Mouse (Mus musculus) activated CD4-positive, CD25-positive, alpha-beta regulatory T cell, adult 4 months (primary cell): Measurements from ENCODE around the gene Lrrc3c. TPM values are rescaled to one million over a fixed set of nuclear protein-coding genes. Genes with fewer than 3 reads are reported as not detected.
"Not testable (repeated sequence)": the region's sequence is repeated elsewhere in the genome, so short reads cannot be mapped to it uniquely, and the experiment has no call there.

Experiments
- ATAC-seq: one replicate; pipeline ENCODE4 v1.8.0; 2017
- polyA plus RNA-seq, 2 experiments: library from polyadenylated mRNA; unstranded; fragments of 100-300 nt; shearing (Covaris generic); gene quantifications; one replicate each; pipeline ENCODE4 v1.2.1; 2017

Gene Lrrc3c
- polyA plus RNA-seq, 2 experiments from 2014 or later, result not detected

DNA sequence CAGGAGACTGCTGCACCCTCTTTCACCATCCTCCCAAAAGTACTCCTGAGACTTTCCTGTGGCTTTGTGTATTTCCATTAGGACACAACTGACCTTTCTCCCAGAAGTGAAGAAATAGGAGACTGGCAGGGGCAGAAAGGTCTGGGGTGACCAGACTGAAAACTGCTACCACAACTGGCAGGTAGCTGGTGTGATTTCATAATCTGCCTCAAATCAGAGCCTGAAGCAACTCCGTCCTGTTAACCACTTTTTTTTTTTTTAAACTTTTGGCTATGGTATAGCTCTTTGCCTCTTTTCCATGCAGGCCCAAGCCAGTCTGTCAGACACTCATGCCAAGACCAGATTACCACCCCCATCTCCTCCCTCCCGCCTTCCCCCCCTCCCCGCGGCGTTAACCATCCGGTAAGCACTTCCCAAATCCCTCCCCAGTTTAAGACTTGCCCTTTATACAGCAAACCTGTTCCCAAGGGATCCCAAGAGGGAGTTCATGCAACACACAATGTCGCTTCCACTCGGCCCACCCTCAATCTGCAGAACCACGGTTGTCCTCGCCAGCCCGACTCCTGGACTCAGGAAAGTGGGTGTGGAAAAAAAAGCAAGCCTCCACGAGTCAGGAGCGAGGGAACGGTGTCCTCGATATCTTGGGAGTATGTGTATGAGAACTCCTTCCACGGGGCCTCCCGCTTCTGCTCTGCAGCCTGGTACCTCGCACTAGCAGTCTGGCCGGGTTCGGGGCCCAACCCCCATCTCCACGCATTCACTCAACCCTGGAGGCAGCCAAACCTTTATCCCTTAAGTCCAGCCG is 11.8 kb upstream of the Lrrc3c start:
- ATAC-seq, result no peak

DNA sequence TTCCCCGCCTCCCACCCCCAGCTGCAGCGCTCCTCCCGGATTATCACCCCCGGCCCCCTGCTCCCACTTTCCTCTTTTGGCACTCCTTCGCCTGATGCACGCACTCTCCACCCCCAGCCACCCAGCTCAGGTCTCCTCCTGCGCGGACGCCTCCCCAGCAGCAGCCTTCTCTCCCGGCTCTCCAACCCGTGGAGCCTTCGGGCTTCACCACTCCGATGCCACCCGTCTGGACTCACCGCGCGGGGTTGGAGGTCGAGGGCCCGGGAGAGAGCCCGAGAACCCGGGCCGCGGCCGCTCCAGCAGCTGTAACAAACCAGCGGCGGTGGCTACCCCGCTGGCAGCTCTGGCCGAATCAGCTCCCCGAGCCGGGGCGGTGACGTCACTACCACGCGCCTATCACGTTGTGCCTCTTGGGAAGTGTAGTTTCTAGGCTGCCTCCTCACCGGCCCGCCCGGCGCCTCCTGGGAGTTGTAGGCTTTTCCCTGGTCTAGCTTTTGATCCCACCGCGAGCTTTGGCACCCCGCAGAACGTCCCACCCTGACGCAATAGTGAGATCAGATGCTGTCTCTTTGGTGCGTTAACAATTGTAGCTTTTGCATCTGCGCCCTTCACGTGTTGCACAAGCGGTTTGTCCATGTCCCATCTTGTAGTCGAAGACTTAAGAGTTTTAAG is 11.1 kb upstream of the Lrrc3c start, which contains the start of gene Ormdl3:
TSS of gene Ormdl3 (minus strand) at position 477 of the 672 bp plus-strand sequence.
- ATAC-seq, result peak; percentile 93

DNA sequence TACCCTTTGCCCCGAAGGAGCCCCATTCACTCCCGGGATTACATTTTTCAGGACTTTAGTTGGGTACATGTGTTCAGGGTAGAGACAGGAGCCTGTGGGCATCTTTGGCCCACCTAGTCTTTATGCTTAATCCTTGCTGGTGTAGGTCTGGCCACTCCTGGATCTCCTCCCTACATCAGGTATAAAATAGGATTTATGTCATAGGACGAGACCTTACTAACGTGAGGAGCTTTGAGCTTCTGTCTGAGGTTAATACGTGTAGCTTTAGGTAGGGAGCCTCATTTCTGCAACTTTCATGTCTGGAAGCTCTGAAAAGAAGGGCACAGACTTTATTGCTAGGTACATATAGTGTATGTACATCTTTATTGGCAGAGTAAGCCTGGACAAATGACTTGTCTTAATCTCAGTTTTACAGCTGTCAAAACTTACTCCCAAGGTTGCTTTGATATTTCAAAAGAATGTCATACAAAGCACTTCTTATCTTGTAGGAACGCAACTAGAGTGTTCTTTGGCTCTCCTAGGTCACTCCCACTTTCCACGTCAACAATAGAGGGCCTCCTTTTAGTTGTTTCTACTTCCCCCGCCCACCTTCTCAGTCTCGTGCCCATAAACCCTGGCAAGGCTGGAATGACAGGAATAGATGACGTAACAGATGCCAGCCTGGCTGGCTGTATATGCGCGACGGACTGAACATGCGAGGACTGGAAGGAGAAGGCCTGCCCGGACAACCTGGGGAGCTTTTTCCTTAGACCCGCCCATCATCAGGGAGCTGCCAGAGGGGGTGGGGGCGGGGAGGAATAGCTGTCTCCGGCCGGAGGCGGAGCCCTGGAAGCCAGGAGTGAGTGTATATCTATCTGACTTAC is 10.2 kb upstream of the Lrrc3c start:
- peak; percentile 29 for ATAC-seq

DNA sequence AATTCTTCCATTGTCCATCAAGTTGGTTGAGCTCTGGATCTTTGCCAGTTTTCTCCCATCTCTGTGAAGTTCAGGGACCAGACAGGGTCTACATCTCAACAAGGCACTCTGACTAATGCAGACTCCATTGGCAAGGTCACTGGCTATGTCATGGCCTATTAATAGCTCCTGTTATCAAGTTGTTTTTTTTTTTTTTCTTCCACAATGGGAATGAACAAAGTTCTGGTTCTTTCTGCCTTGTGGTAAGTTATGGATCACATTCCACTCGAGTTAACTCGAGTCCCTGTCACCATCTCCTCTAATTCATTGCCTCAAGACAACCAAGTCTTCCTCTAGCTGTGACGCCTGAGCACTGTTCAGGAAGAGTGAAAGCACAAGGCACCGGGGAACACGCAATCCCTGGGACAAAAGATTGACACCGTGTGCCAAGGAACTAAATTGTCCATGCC is 9.2 kb upstream of the Lrrc3c start:
- ATAC-seq, result no peak

DNA sequence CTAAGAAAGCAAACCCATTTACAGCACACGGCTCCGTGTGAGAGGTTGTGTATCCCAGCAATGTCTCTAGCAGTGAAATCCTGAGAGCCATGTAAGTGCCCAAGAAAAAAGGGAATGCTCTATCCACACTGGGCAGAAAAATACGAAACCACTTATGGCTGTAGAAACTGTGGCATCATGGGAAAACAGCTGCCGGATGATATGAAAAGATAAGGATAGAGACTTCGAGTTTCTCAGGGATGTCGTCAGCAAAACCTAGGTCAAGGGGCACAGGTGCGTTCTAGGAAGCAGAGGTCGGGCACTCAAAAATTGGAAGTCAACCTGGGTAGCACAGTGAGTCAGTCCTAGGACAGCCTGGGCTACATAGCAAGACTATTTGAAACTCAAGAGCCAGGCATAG is 8.8 kb upstream of the Lrrc3c start:
- no peak for ATAC-seq

DNA sequence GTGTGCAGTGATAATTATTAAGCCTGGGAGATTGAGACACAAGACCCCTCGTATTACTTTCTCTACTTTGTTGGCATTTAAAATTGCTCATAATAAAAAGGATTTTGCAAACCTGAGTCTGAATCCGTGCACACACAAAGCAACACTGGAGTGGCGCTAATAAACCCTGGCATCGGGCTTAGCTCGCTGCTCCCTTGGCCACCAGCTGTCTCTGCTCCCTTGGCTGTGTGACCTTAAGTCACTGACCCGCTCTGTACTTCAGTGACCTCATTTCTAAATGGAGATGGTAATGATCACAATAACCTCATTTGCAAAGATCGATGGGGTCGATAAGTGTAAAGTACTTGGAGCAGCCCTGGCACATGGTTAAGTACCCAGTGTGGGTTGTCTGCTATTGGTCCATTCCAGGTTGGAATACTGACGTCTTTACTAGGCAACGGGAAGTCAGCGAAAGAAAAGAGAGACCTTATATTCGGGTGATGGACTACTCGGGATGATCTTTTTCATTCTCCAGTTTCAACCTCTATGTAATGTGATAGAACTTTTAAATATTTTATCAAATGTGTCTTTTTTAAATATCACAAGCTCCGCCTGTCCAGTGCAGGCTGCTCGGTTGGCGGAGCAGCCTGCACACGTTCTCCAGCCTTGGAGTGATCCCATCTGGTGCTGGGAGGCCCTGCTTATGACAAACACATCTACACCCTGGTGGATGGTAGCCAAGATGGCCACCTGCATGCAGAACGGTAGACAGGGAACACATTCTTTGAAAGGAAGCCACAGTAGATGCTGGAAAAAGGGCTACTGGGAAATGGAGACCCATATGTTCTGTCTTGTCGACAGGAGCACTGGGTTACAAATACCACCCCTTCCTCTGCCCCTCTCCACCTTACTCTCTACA is 7.3 kb upstream of the Lrrc3c start:
- ATAC-seq, result no peak

DNA sequence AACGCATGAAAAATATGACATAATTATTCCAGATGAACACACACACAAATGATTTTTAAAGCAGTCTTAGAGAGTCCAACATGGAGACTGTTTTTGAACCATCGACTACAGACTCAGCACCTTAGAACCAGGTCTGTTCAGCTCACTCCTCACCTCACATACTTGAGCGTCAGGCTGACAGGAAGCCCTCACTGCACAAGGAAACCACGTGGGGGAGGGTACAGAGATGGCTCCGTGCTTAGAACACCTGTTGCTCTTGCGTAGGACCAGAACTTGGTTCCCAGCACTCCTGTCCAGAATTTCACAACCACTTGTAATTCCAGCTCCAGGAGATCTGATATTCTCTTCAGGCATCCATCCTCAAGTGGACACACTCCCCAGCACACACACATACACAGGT is 3.1 kb upstream of the Lrrc3c start:
- no peak for ATAC-seq

DNA sequence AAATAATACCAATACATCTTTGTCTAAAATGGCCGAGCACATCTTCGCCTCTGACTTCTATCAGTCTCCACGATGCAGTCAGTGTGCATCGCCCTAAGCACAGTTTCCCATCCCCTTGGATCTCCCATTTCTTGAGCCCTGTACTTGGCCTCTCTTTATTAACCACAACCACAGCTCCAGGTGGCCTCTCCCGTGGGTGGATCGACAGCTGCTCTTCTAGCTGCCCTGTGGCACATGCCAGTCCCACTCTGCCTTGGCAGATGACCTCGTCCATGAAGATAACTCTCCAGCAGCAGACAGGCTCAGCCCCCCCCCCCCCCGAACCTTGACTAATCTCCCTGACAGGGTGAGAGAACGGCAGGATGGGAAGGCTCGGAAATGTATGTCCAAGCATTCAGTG is 2.6 kb upstream of the Lrrc3c start:
- no peak for ATAC-seq

DNA sequence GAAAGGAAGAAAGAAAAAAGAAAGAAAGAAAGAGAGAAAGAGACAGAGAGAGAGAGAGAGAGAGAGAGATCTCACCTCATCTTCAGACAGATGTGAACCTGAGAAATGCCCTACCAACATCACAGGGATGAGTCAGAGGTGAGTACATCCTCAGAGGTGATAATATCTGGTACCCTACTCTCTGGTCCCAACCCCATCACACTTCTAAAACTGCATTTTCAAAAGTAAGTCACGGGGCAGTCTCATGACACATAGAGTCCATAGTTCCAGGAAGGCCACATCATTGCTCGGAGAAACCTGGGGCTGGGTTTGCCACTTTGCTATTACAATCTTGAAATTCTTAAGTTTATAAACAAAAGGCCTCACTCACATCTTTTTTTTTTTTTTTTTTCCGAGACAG is 2.1 kb upstream of the Lrrc3c start:
- peak; percentile 36 for ATAC-seq

DNA sequence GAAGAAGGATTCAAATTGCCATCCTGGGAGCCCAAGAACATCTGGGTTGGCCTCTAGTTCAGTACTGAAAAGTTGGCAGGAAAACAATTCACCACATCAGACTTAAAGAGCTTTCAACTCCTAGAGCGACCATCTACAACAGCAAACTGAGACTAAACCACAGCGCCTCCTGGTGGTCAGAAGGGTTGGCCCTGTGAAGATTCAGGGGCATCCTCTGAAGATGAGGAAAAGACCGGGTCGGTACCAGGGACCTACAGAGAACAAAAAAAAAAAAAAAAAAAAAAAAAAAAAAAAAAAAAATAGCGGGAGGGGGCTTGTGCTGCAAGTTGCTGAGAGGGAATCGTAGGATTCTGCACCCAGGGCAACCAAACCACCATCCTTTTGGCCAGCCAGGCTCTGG is 728 bp upstream of the Lrrc3c start:
- ATAC-seq, result peak; percentile 71

DNA sequence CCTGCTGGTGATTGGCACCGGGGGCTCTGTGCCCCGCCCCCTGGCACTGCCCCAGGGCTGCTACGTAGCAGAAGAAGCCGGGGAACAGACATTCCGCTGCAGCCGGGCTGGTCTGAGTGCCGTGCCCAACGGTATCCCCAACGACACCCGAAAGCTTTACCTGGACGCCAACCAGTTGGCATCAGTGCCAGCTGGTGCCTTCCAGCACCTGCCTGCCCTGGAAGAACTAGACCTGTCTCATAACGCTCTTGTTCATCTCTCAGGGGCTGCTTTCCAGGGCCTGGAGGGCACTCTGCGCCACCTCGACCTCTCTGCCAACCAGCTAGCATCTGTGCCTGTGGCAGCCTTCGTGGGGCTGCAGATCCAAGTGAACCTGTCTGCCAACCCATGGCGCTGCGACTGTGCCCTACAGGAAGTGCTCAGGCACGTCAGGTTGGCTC is 780 bp downstream of the Lrrc3c start:
- ATAC-seq, result no peak

DNA sequence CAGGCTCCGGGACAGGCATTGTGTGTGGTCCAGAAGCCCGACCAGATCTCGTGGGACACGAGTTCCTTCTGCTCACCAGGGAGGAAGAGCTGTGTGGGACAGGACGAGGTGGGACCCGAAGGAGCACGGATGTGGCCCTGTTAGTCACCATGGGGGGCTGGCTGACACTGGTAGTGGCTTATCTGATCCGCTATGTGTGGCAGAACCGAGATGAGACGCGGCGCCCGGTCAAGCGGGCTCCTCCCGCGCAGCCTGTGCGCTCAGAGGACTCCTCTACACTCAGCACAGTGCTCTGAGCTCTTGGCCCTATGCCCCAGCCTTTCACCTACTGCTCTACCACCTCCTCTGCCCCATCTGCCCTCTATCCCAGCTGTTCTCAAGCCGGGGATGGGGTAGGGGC is 1.2 kb downstream of the Lrrc3c start:
- ATAC-seq, result no peak

DNA sequence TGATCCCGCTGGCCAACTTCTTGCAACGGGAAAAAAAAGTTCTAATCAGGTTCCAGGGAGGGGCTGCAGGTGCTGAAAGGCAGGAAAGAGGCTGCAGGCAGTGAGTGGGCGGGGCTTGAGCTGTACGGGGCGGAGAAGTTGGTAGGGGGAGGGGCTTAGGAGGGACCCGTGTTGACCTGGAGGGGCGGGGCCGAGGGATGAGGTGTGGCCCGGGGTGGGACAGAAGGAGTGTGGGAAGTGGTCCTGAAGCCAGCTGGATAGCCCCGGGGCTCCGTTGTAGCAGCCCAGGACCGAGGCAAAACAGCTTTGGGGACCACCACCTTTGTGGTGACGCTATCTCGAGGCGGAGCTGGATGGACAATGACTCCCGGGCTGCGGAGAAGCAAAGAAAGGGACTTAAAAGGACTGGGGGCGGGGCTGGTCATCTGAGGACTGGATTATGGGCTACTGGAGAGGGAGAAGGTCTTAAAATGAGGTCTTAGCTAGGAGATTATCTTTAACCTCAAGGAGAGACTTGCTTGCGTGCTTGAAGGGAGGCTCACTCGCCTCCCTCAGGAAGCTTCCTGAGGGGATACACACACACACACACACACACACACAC is 4.1 kb downstream of the Lrrc3c start:
- no peak for ATAC-seq

DNA sequence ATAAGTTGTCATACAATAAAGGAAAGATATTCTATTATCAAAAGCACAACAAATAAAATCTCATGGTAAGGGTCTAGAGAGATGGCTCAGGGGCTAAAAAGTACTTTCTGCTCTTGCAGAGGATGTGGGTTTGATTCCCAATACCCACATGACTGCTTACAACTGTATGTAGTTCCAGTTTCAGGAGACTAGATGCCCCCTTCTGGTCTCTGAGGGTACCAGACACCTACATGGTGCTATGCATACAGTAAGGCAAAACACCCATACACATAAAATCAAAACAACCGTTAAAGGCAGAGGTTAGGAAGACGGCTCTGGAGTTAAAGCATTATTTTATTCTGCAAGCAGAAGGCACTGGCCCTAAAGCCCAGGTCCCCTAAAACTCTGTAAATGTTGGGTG is 5.9 kb downstream of the Lrrc3c start:
- no peak for ATAC-seq

DNA sequence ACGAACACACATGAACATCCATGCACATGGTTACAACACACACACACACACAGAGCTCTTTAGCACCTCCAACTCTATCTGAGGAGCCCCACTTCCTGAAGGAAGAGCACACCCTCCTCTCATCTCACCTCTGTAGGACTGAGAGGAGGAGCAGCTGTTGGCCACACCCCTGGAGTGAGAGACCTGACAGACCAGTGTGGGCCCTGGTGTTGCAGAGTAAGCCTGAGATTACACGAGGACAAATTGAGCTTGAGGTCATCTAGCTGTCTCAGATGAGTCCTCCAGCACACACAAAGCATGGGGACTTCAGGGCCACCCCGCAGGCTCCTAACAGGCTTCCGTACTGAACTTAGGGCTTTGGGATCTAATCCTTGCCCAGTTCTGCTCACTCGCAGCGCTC is 6.8 kb downstream of the Lrrc3c start:
- ATAC-seq, result not testable (repeated sequence)

DNA sequence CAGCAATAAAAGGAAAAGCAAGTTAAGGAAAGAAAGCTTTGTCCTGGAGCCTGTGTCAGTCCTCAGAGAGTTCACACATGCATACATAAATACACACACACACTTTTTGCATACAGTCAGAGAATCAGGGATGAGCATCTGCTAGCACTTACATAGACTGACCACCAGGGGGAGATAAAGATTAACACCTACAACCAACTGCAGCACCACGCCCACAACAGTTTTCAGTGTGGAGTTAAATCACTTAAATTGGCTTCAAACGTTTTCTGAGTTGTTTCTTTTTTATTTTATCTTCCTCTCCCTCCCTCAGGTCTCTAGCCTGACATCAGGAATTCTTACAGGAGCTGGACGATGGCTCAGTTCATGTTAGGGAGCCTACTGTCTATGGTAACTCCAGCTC is 8.7 kb downstream of the Lrrc3c start:
- no peak for ATAC-seq

DNA sequence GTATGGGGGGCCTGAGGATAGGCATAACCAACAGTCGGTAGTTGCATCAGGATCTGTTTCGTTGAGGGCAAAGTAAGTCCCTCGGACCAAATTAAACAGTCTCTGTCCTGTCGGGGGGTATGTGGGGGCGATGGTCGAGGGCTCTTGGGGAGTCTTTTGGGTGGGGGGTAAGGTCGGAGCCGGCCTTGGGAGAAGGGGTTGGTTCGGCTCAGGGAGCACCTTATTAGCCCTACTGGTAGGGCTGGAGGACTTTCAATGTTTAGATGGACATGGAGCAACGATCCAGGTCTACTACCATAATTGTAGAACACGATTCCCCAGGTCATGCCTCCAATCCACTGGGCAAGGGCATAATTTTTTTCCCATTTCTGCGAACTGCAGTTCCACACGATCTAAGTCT is 22.7 kb downstream of the Lrrc3c start:
- ATAC-seq, result no peak

DNA sequence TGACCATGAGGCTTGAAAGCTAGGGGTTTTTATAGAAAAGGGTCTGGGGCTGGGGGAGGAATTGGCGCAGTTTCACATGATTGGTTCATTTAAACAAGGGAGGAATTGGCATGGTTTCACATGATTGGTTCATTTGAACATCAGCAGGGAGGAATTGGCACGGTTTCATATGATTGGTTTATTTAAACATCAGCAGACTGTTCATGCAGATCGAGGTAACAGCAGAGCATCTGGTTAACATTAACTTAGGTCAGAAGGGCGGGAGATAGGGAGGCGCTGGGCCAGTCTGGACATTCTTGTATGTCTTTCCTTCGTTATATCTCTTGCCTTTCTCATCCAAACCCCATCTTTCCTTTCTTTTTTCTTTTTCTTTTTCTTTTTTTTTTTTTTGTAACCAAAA is 25.9 kb downstream of the Lrrc3c start:
- ATAC-seq, result not testable (repeated sequence)

DNA sequence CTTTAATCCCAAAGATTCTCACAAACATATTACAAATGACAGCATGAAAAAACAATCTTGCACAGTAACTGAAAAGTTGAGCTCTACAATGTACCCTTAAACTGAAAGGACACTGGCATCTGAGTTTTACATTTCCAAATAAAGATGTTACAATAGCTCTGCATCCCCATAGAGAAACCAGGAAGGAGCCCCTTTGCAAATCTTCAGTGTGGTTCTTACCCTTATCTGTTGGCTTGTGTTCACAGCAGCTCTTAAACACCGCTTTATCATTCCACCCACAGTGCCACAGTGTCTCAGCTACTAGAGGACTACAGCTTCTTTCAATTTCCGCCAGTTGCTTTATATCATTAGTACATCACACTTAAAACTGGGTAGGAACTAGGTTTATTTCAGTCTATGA is 26.3 kb downstream of the Lrrc3c start:
- ATAC-seq, result not testable (repeated sequence)

DNA sequence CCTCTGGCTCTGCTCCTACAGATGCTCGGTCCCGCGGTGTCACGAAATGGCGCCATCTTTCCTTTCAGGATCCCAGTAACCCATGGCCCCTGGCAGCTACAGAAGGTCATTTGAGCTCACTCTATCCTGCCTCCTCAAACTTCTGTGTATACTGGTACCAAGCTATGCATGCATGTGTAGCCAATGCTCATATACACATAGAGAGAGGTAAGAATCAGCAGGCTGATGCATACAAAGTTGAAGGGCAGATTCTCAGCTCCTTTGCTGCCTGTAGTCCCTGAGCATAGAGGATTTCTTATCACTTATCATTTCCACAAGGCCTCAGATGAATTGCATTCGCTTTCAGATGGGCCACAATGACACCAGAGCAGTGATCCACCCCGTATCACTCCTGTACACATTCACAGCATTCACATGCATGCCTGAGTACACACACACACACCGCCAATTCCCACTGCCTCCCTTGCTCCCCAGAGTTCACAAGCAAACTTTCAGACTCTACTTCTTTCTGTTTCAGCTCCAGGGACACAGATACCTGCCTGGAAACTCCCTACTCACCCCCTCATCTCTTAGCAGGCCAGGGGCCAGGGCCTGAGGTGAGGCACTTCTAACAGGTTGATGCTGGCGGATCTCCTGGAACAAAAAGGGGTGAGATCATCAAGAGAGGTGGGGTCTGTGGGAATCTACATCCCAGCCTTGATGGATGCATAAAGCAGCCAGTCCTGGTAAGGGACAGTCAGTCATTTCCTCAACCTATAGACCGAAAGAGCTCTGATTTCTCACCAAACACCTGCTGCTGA is 27.7 kb downstream of the Lrrc3c start, which contains the start of the genes Gm12355 and Gsdma3:
TSS of gene Gm12355 (minus strand) at position 51 of the 800 bp plus-strand sequence.
TSS of gene Gsdma3 (plus strand) at position 750 of the 800 bp plus-strand sequence.
- no peak for ATAC-seq

DNA sequence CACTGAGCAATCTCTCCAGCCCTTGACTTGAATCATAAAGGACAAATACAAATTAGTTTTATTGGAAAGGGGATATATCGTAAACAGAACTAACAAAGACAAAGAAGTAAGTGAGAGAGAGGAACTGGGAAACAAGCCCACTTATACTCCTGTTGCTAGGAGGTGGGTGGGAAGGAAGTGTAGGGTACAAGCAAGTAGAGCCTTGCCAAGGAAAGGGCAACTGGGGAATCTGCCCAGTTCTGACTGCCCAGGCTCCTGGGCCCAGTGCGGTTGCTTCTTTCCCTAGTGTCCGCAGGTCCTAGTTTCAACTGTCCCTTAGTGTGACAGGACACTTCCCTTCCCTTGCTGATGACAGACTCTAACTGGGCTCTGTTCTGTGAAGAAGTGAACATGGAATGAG is 30.6 kb downstream of the Lrrc3c start:
- no peak for ATAC-seq
